Mouse (Mus musculus) c-Kit-positive CD71-negative TER-119-negative erythroid progenitor cells, embryonic 14.5 days (primary cell): Measurements from ENCODE around the gene Gpa33.

Experiments
- DNase-seq: peaks from one replicate; pipeline ENCODE4 v3.0.0-alpha.2; 2013; ENCODE audit warnings: low read depth

Gene Gpa33

GRCm38 (mm10) chr1:166130224-166130860 is at the start of gene Gpa33:
Gpa33 (plus strand) TSS chr1:166130238.
- DNase-seq = no peak

- no peak for DNase-seq
Observed at GRCm38 (mm10) chr1:166088446-166089170, 41.4 kb upstream of the Gpa33 start.

- DNase-seq = no peak
Observed at GRCm38 (mm10) chr1:166089337-166089736, 40.7 kb upstream of the Gpa33 start.

- no peak for DNase-seq
Observed at GRCm38 (mm10) chr1:166089739-166090138, 40.3 kb upstream of the Gpa33 start.

GRCm38 (mm10) chr1:166090306-166090705 is 39.7 kb upstream of the Gpa33 start:
- DNase-seq = no peak

- DNase-seq = no peak
Observed at GRCm38 (mm10) chr1:166094462-166094861, 35.6 kb upstream of the Gpa33 start.

GRCm38 (mm10) chr1:166098120-166098519 is 31.9 kb upstream of the Gpa33 start:
- DNase-seq = no peak

- peak; percentile 34 for DNase-seq
Observed at GRCm38 (mm10) chr1:166102920-166103608, 27.0 kb upstream of the Gpa33 start.

- DNase-seq = no peak
Observed at GRCm38 (mm10) chr1:166104858-166105257, 25.2 kb upstream of the Gpa33 start.

- DNase-seq = no peak
Observed at GRCm38 (mm10) chr1:166105464-166105863, 24.6 kb upstream of the Gpa33 start.

- no peak for DNase-seq
Observed at GRCm38 (mm10) chr1:166114986-166115385, 15.1 kb upstream of the Gpa33 start.

GRCm38 (mm10) chr1:166115719-166116118 is 14.3 kb upstream of the Gpa33 start:
- no peak for DNase-seq

GRCm38 (mm10) chr1:166117866-166118639 is 12.0 kb upstream of the Gpa33 start:
- no peak for DNase-seq

GRCm38 (mm10) chr1:166122114-166122513 is 7.9 kb upstream of the Gpa33 start:
- no peak for DNase-seq

- no peak for DNase-seq
Observed at GRCm38 (mm10) chr1:166123045-166123444, 7.0 kb upstream of the Gpa33 start.

GRCm38 (mm10) chr1:166123751-166124150 is 6.3 kb upstream of the Gpa33 start:
- no peak for DNase-seq

GRCm38 (mm10) chr1:166124932-166125593 is 5.0 kb upstream of the Gpa33 start:
- no peak for DNase-seq

GRCm38 (mm10) chr1:166126290-166126689 is 3.7 kb upstream of the Gpa33 start:
- DNase-seq = no peak

- no peak for DNase-seq
Observed at GRCm38 (mm10) chr1:166126795-166127194, 3.2 kb upstream of the Gpa33 start.

- DNase-seq = no peak
Observed at GRCm38 (mm10) chr1:166127719-166128118, 2.3 kb upstream of the Gpa33 start, which contains the start of gene Dusp27. Dusp27 (minus strand) TSS chr1:166127922.

GRCm38 (mm10) chr1:166128551-166128950 is 1.5 kb upstream of the Gpa33 start:
- no peak for DNase-seq

- DNase-seq = no peak
Observed at GRCm38 (mm10) chr1:166132367-166132766, 2.3 kb downstream of the Gpa33 start.
